Mouse (Mus musculus) hindlimb bud, embryonic 11.5 days (tissue): ENCODE measurements around the gene Ddx58.

Experiments
- DNase-seq: peaks from one replicate; pipeline ENCODE4 v3.0.0-alpha.2; 2012; ENCODE audit warnings: low read depth, low spot score; ENCODE audit errors: extremely low spot score

Ddx58 gene

GRCm38 (mm10) chr4:40182651-40183320, 56.8 kb downstream of the Ddx58 start:
- no peak for DNase-seq

GRCm38 (mm10) chr4:40181681-40182080, 57.9 kb downstream of the Ddx58 start:
- DNase-seq: no peak

GRCm38 (mm10) chr4:40180046-40180445, 59.6 kb downstream of the Ddx58 start:
- DNase-seq: no peak

- DNase-seq: no peak
Observed at GRCm38 (mm10) chr4:40178584-40178983, 61.0 kb downstream of the Ddx58 start.

DNA sequence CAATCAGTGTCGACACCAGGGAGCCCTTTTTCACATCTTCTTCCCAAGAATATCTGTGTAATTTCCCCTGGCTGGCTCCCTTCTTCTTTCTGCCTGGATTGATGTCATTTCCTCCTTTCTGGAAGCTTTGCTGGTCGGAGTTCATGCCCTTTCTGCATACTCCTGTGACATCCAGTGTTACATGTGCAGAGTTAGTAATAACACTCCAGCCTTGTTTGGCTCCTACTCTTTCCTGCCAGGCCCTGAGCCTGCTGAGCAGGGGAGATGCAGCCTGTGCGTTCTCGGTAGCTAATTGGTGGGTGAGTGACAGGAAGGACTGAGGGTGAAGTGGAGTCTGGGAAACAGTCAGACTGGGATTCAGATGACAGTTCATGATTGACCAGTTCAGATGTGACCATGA, 65.3 kb downstream of the Ddx58 start:
- DNase-seq: no peak

DNA sequence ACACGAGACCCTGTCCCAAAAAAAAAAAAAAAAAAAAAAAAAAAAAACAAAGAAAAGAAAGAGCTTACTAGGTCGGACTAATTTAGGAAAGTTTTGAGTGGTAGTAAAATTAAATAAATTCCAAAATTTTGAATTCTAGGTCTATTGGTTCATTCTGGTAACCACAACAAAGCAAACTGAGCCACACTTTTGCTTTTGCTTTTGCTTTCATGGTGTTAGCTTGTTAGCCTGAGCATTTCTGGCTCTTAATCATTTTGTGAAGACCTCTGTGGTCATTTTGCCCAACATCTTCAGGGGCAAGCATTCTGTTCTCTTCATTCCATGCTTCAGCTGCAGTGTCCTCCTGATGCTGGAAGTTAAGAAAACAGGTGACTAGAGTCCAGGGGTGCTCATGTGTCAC, 67.3 kb downstream of the Ddx58 start:
- no peak for DNase-seq

DNA sequence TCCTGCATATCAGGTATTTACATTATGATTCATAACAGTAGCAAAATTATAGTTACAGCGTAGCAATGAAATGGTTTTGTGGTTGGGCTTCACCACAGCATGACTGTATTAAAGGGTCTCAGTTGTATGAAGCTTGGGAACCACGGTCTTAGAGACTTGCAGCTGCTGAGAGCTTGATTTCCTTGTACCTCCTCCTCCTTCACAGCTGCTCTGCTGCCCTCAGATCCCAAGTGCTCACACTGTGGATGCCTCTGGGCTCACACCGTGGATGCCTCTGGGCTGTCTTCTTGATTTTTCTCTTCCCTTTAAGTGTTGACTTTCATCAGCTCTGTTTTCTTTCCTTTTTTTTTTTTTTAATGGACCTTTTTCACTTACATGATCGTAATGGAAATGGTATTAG, 68.2 kb downstream of the Ddx58 start:
- no peak for DNase-seq

- no peak for DNase-seq
Observed at GRCm38 (mm10) chr4:40163646-40164045, 76.0 kb downstream of the Ddx58 start.

DNA sequence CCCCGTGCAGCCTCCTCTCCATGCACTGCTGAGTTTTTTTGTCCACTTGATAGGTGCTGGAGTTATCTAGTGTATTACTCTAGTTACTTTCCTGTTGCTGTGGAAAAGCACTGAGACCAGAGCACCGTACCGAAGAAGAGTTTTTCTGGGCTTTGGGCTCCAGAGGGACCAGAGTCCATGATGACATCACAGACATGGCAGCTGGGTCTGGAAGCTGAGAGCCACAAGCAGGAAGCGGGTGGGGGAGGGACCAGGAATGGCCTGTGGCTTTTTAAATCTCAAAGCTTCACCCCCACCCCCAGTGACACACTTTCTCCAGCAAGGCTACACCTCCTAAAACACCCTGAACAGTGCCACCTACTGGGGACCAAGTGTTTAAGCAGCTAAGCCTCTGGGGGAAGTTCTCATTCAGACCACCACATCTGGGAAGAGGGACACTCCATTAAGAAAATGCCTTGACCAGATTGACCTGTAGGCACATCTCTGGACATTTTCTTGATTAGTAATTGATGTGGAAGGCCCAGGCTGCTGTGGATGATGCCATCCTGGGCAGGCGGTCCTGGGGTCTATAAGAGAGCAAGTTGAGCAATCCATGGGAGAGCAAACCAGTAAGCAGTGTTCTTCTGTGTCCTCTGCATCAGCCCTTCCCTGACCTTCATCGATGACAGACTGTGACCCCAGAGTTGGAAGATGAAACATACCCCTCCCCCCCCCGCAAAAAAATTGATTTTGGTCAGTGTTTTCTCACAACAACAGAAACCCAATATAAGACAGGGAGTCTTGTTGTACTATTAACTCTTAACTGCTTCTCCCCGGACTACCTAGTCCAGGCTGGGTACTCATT, 78.8 kb downstream of the Ddx58 start:
- no peak for DNase-seq

GRCm38 (mm10) chr4:40158224-40158540, 81.4 kb downstream of the Ddx58 start:
- no peak for DNase-seq

DNA sequence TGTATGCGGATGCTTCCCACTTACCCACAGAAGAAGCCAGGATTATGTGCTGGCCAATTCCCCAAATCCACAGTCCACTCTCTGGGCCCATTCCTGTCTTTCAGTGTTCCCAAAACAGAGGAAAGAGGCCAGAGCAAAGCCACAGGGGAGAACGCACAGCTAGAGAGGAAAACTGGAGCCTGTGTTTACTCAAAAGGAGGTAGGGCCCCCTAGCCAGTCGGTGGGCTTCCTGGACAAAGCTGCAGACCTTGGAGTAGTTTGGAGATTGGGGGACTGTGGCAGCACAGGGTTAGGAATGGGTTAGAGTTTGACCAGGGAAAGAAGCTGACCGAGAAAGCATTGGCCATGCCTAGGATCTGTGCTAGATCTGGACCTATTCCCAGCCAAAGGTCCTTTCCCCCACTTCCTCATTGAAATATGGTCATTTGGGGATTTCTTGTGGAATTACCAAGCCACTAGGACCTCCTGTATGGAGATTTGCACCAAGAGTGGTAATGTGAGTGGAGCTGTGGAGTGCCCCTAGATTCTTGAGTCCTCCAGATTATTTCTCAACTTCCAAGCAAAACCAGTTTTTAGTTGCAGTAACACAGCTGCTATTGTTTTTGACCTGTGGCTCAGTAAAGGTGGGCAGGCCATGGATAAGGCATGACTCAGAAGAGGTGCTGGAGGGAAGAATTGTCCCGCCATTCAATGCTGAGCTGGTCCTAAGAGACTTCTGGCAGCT, 82.0 kb downstream of the Ddx58 start:
- no peak for DNase-seq

DNA sequence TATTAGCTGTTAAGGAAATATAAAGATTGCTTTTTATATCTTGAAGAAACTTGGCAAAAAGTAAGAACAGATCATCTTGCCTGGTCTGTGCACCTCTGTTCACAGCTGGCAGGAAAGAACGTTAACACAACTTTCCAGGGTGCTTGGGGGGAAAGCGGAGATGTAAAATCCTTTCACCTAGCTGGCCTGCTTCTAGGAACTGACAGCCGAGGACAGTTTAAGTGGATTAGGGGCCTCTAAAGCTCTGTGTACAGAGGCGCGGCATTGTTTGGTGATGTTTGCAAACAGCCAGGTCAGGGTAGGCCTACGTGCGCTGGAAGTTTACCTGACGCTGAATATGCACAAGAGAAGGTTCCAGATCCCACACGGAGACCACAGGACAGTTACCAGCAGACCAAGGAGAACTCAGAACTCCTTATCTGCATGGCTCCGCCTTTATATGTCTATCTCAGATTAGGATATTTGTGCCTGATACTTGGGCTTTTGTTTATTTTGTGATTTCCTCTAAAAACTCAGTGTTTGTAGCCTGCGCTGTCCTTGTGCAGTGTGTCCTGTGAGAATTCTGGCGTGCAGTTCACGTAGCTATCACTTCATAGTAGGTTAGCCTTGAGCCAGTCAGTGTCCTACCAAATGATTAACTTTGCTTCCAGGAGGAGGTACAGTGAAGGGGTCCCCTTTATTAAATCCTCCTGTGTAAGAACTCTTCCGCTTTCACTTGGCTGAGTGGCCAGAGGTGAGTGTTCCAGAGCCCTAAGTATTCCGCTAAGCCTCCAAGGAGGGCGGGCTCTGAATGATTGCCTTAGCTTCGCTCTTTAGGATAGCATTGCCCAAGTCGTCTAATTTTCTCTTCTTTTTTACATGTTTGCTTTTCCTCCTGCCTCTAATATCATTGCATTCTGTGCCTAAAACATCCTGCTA, 82.8 kb downstream of the Ddx58 start:
- no peak for DNase-seq

- DNase-seq: no peak
Observed at GRCm38 (mm10) chr4:40156153-40156552, 83.5 kb downstream of the Ddx58 start.

DNA sequence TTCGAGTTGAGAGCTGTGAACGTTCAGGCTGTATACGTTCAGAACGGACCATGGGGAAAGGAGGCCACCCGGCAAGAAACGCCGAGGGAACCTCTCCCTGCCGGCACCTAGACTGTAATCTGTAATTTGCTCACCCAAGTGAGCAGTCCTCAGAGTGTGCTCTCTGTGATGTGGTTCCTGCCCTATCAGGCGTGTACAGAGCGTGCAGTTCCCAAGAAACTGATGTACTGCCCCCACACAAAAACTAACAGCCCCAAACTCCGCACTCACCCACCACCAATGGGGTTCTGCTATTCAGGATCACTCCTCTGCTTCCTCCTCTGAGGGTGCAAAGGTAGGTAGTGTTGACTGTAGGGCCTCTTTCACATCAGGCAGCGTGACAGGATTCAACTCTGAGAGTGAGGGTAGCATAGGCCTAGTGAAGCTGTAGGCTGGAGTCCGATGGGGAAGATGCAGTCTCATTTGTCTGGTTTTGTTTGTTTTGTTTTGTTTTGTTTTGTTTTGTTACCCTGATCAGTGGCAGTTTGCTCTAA, 84.1 kb downstream of the Ddx58 start:
- DNase-seq: no peak

- no peak for DNase-seq
Observed at GRCm38 (mm10) chr4:40154751-40155150, 84.9 kb downstream of the Ddx58 start.
